Mouse (Mus musculus) G1E (cell line): Measurements from ENCODE around the gene Nppa.

Source experiments
- CTCF ChIP-seq: IDR thresholded peaks from 2 replicates; pipeline ENCODE4 v1.5.1; 2012; ENCODE audit warnings: low read depth, low read length, inconsistent platforms, mixed read lengths
- GATA1 ChIP-seq: IDR thresholded peaks from 2 replicates; pipeline ENCODE4 v1.6.1; 2012; ENCODE audit warnings: borderline replicate concordance, low read length, inconsistent platforms, mixed read lengths
- GATA2 ChIP-seq: IDR thresholded peaks from 2 replicates; pipeline ENCODE4 v1.6.1; 2012; ENCODE audit warnings: low read depth, low read length, inconsistent platforms, borderline replicate concordance
- POLR2AphosphoS5 ChIP-seq: IDR thresholded peaks from 2 replicates; pipeline ENCODE4 v1.6.1; 2012; ENCODE audit warnings: low read depth, low read length, inconsistent platforms; ENCODE audit not compliant: insufficient replicate concordance
- TAL1 ChIP-seq: conservative IDR thresholded peaks from 2 replicates; pipeline ENCODE4 v1.6.1; 2012; ENCODE audit warnings: low read depth, low read length, inconsistent platforms, mixed read lengths

- TF ChIP-seq CTCF (no peak), GATA1 (no peak), POLR2AphosphoS5 (no peak), TAL1 (no peak), GATA2 (no peak)
Observed at GRCm38 (mm10) chr4:148001866-148002265, 1.3 kb downstream of the Nppa start.
